Mouse (Mus musculus) fibroblast of lung, adult 2 months (primary cell): ENCODE results near the gene Arpc4.
"Not testable (repeated sequence)": the region's sequence is repeated elsewhere in the genome, so short reads cannot be mapped to it uniquely, and the experiment has no call there.

Experiments
- DNase-seq: peaks from one replicate; pipeline ENCODE4 v3.0.0-alpha.2; 2011; ENCODE audit warnings: low read depth

Arpc4 gene

DNA sequence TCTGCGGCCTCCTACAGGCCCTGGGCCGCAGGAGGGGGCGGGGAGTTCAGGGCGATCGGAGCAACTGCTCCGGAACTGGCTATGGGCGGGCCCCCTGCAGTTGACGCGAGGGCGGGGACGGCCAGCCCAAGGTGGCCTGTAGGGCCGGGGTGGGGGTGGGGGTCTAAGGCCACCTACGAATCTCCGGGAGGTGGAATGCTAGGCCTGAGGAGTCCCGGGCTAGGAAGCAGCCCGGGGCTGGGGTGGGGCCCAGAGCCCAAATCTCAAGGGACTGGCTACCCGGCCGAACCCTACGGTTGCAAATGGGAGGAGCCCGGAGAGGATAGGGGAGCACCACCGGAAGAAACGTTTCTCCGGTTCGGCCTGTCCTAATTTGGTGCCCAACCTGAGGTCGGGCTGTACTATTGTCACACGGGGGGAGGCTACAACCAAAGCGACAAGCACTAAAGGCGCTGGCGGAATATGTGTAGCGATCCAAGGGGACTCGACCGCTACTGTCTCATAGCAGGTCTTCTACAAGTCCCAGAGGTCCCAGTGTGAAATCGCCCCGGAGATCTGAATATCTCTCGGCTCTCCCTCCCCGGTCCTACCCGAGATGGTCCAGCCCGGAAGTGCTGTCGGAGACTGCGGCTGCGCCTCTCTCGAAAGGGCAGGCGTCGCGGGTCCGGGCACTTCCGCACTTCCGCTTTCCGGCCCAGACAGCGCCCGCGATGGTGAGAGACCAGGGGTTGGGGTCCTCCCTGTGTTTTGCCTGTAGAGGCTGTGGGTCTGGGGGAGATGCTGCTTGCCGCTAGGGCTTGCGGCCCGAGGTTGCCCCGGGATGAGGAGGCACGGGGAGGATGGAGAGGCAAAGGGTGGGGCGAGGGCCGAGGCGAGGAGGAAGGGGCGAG, at the start of gene Arpc4, which contains the start of gene Tada3:
TSS of gene Arpc4 (plus strand) at position 620 of the 890 bp plus-strand sequence.
TSS of gene Tada3 (minus strand) at position 388 of the 890 bp plus-strand sequence.
- DNase-seq = peak; percentile 85

DNA sequence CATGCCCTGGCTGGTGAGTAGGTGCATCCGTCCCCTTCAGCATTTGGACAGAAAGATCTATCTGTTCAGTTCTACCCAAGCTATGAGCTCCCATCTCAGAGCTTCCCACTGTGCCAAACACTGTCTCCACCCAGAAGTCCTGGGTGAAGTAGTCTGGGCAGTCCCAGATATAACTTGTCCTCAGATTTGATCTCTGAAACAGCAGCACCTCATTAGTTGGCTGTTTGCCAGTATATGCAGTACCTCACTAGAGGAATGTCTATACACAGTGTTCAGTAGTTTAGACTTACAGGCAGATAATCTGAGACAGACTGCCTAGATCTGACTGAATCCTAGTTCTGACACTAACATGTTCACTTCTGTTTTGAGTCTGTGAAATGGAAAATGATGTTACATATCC, 48.5 kb upstream of the Arpc4 start:
- DNase-seq = no peak

DNA sequence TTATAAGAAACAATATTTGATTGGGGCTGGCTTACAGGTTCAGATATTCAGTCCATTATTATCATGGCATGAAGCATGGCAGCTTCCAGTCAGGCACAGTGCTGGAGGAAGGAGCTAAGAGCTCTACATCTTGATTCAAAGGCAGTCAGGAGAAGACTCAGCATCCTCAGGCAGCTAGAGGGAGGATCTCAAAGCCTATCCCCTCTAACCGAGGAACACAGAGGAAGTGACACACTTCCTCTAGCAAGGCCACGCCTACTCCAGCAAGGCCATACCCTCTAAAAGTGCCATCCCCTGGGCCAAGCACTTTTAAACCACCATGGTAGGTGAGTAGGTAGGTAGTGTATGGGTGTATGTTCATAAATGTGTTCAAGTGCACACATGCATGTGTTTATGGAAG, 47.4 kb upstream of the Arpc4 start:
- no peak for DNase-seq

DNA sequence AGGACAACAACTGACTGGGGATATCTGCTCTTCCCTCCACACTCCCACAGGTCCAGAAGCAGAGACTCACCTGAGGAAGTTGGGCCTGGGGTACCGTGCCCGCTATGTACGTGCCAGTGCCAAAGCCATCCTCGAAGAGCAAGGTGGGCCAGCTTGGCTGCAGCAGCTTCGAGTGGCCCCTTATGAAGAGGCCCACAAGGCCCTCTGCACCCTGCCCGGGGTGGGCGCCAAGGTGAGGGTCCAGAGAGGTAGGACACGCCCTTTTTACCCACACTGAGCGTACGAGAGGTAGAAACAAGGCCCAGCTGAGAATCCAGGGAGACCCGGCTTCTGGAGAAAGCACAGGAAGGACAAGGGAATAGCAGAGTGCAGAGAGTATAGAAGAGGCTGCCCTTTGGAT, 46.2 kb upstream of the Arpc4 start:
- no peak for DNase-seq

DNA sequence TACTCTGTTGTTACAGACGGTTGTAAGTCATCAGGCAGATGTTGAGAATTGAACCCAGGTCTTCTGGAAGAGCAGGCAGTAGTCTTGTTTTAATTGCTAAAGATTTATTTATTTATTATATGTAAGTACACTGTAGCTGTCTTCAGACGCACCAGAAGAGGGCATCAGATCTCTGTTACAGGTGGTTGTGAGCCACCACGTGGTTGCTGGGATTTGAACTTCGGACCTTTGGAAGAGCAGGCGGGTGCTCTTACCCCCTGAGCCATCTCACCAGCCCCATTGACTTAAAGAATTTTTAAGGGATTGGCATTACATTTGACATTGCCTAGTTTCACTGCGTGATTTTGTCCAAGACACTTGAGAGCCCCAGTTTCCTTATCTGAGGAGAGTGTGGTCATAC, 45.2 kb upstream of the Arpc4 start:
- DNase-seq = not testable (repeated sequence)

DNA sequence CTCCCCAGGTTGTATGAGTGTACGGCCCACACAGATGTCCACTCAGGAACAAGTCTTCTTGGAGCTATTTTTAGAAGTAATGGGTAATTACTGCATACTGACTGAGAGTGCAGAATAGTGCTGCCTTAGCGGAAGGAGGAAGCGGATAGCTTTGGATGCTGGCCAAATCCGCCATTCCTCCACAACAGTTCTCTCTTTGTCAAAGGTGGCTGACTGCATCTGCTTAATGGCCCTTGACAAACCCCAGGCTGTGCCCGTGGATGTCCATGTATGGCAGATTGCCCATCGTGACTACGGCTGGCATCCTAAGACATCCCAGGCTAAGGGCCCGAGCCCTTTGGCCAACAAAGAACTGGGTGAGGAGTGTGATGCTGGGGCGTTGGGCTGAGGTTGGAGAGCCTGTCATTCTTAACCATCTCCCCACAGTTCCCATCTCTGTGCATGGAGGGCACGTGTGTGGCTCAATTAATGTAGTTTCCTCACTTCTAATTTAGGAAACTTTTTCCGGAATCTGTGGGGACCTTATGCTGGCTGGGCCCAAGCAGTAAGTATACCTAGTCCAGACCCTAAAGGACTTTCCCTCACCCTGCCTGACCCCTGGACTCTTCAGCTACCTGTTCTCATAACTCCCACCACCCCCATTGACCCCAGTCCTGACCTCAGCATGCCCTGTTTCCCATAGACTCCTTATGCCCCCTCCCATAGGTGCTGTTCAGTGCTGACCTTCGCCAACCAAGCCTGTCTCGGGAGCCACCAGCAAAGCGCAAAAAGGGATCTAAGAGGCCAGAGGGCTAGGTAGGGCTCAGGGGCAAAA, 44.6 kb upstream of the Arpc4 start:
- DNase-seq = no peak

DNA sequence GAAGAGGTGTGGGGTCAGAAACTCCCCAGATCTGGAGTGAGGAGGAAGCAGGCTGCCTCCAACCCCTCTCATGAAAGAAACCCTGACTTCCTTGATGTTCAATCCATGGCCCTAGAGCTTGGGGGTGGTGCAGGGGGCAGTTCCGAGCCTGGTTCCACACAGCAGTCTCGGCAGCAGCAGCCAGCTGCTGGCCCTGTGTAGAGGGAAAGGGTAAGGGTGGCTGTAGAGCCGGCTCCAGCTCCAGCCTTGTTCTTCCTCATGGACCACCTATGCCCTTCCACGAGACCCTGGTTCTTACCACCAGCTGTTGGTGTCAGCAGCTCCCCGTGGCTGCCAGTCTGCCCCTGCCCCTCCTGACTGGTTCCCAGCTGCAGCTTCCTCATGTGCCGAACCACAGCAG, 43.7 kb upstream of the Arpc4 start:
- DNase-seq = no peak

DNA sequence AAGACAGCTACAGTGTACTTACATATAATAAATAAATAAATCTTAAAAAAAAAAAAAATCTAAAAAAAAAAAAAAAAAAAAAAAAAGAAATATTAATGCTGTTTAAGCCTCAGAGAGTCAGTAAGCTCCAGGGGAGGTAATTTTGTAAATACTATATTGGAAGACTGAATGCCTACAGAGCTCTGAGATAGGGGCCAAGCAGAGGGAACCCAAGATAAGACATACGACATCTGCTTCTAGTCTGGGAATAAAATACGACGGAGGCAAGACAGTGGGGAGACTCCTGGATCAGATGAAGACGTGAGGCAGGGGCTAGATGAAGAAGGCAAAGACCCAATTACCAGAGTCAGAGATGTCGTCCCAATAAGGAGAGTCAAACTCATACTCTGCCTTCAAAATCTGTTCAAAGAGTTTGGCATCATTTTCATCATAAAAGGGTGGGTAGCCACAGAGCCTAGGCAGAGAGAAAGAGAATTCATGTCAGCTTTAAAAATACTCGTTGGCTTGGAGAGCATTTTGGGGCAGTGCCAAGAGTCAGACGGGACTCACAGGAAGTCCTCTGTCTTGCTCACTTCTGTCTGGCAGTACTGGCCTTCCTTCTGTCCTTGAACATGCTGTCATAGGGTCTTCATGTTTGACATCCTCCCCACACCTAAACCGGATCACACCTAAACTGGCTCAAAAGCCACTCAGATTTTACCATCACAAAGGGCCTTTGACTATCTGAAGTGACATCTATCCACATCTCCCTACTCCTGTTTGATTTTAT, 40.9 kb upstream of the Arpc4 start:
- DNase-seq = no peak

DNA sequence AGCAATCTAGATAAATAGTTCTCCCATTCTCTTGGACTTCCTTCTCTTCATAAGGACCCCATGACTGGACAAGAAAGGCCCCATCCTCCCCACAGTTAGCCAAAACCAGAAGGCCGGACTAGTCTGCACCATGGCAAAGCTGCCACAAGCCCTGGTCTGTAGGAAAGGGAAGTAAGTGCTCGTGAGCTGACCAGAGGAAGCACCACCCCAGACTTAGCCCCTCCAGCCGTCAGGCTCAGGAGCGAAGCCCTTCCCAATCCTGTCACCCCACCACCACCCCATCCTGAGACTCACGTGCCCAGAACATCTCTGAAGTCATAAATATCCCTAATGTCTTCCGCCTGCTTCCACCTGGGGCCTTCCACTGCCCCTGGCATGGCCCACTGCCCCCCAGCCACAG, 36.3 kb upstream of the Arpc4 start:
- no peak for DNase-seq

DNA sequence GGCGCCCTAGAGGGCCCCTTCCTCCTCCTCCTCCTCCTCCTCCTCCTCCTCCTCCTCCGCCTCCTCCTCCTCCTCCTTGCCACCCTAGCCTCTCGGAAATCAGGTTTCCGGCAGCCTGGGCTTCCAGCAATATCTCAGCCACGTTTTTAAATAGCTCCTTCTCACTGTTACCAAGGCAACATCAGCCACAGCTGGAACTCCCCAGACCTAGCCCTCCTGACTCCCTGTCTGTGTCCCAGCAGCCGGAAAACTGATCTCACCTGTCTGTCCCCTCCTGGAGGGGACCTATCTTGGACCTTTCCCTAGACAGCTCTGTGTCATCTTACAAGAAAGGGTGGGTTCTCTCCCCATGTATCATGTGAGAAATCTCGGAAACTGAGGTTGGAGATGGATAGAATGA, 35.6 kb upstream of the Arpc4 start:
- DNase-seq = no peak

DNA sequence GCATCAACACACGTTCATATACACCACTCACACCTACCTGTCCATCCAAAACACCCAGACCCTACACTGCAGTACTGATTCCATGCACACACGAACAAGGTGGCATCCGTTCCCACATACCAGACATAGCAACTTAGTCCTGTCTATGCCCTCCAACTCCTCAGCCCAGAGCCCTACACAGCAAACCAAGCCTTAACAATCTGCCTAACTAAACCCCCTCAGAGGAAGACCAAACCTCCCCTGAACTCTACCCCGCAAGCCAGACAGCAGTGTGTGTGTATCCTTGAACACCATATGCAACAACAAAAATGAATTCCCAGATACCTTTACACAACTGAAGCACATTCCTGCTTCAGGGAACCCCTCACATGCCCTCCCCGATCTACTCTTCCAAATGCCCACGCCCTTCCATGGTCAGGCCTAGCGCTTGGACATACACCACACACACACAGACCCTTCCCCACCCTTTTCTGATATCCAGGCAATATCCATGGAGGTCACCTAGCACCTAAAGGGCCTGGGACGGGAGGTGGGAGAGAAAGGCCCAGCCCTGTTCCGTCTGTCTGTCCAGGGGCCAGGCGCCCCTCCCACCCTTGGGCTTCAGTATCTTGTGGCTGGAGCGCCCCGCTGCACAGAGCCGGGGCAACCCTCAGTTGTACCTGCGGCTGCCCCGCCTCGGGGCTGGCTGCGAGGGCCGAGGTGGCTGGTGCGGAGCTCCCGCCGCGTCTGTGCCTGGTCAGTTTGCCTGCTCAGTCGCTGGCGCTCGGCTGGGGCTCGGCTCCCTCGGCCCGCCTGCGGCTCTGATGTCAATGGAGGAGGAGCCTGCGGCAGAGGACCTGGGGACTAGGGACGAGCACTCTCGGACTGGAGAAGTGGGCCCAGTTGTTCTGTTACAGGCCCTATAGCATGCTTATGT, 34.5 kb upstream of the Arpc4 start, which contains the start of gene Camk1:
TSS of gene Camk1 (minus strand) at position 808 of the 916 bp plus-strand sequence.
- no peak for DNase-seq

DNA sequence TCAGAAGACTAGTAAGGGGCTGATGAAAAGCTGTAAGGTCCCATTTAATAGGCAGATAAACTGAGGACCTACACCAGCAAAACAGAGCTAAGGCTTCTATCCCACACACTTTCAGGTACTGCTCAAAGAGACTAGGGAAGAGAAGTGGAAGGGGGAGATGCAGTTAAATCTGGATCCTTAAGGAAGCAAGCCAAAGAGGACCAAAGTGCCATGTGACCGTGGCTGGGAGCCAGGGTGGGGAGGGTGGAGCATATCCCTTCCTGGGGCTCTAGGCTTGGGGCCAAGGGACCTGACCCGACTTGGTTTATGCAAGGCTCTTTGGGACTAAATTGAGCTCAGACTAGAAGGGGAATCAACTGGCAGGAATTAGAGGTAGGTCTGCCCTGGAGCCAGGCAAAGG, 33.6 kb upstream of the Arpc4 start:
- DNase-seq = no peak

DNA sequence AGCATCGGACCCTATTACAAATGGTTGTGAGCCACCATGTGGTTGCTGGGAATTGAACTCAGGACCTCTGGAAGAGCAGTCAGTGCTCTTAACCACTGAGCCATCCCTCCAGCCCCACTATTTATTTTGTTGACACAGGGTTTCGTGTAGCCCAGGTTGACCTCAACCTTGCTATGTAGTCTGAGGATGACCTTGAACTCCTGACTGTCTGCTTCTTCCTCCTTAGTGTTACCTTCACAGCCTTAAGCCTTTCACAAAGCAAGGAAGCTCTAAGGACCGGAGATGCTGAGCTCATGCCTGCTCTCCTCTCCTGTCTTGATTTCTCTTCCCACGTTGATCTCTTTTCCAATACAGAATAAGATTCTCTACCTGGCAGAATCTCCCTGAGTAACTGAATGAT, 31.0 kb upstream of the Arpc4 start:
- no peak for DNase-seq

DNA sequence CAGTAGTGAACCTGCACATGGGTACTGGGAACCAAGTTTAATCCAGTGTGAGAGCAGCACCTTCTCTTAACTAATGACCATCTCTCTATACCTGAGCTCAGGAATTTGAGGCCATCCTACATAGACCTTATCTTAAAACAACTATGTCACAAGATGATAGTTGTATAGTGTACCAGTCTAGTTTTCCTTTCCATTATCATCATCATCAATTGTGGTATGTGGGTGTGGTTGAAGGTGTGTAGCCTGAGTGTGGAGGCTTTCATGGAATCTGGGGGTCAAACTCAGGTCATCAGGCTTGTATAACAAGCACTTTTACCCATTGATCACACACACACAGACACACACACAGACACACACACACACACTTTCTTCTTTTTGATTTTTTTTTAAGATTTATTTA, 27.4 kb upstream of the Arpc4 start:
- no peak for DNase-seq

DNA sequence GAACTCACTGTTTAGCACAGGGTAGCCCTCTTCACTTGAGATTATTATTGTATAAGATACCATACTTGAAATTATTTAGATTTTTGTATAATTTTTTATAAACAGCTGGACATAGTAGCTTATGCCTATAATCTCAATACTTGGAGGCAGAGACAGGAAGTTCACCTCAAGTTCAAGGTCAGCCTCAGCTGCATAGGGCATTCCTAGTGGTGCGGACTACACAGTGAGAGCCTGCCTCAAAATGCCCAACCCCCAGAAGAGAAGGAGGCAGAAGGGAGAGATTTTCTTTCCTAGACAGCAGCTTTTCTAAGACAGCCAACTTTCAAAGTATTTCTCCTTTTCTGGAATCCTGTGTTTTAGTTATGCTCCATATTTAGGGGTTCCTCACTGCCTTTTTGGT, 26.8 kb upstream of the Arpc4 start:
- no peak for DNase-seq

DNA sequence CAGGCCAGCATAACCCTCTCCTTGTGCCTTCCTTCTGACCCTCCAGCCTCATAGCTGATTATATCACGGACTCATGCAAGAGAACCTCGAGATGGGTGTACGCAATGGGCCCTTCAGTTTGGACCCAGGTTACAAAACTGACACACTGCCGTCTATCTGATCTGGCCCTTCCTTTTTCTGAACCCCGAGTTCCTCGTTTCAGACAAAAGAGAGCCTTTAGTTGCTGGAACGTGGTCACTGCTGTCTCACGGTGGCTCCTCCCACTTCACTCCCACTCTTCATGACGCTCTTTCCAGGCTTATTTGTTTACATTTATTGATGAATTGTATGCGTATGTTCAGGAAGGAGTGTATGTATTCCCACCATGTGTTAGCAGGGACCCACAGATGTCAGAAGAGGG, 26.3 kb upstream of the Arpc4 start:
- DNase-seq = no peak

DNA sequence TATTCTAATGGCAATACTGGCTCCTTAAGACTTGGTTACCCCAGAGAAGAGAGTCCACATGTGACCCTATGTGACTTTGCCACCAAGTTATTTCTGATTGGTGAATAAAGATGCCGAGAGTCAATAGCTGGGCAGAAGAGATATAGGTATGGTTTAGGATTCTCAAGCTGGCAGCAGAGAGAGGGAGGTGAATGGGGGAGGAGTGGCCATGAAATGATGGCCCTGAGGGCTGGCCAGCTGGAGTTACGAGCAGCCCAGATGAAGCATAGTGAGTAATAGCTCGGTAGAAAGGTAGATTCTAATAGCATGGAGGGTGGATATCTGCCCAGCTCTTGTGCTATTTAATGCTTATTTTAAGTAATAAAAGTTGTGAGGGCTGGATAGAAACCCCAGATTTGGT, 25.1 kb upstream of the Arpc4 start:
- no peak for DNase-seq

DNA sequence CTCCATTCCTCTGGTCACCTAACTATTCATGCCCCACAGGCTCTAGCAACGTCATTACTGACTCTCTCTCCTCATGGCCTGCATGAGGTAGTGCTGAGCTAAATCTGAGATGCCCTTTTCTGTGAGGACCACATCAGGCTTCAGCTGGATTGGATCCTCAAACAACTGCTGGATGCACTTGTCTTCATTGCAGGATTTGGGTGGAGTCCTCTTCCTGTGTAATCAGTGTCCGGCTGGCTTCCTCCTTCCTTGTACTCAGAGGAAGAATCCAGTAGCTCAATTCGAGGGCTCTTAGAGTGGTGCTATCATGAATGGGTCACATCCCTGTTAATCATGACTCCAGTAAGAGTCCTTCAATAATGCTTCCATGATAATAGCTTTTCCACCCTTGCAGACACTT, 24.2 kb upstream of the Arpc4 start:
- no peak for DNase-seq

DNA sequence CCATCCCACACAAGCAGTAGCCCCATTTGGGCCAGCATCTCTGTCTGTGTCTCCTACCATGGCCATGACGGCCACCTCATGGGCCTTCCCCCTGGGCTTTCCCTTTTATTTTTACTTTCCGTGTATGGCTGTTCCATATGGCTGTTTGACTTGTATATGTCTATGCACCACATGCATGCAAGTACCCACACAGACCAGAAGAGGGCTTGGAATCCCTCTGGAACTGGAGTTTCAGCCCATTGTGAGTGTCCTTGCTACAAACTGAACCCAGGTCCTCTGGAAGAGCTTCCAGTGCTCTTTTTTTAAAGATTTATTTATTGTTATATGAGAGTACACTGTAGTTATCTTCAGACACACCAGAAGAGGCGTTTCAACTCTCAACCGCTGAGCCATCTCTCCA, 16.4 kb upstream of the Arpc4 start:
- no peak for DNase-seq

DNA sequence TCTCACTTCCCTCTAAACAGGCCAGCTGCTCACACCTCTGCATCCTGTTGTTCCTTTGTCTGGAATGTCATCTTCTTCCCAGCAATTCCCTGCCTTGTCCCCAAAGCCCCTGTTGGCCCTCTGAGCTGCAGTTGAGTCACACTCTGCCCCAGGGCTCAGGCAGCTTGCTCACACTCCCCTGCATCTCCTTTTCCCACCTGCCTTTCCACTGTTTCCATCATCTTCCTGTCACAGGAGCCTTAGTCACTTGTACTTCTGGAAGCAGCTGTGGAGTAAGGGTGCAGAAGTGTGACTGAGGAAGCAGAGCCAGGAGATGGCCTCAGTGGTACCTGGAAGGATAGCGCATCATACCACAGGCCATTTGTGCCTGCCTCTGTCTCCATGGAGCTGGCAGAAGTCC, 15.7 kb upstream of the Arpc4 start:
- no peak for DNase-seq

DNA sequence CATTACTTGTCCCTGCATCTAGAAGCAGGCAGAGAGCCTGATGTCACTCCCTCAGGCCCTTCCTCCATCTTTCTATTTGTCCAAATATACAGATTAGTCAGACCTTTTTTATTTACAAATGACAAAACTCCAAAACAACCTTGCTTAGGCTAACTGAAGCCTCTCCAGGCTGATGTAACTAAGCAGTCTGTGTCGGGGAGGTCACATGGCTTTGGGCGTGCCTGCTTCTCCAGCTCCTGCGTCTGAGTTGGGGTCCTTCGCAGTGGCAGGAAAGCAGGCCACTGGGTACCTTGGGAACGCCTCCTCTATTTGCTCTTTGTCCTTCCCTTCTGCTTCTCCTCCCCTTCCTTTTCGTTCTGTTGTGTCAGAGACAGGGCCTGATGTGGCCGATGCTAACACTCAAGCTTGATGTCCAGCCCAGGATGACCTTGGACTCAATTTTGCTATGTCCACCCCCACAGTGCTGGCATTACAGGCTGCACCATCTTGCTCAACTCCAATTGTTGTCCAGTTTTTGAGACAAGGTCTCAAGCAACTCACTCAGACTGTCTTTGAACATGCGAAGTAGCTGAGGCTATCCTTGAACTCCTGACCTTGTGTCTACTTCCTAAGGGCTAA, 13.3 kb upstream of the Arpc4 start:
- no peak for DNase-seq
